Mouse (Mus musculus) heart, embryonic 11.5 days (tissue): ENCODE data around the gene Gnaq. TPM values are rescaled to one million over a fixed set of nuclear protein-coding genes. Genes with fewer than 3 reads are reported as not detected.

Experiments used
- ATAC-seq: fragments of 200-750 bp; cut with Nextera tagmentation; replicated peaks from 2 replicates; pipeline ENCODE4 v1.8.0; 2017; ENCODE audit warnings: moderate library complexity; ENCODE audit not compliant: insufficient number of reproducible peaks, low FRiP score, low TSS enrichment
- H3K27ac ChIP-seq: fragments of 300-500 bp; sonication (generic); 2 replicates; pipeline ENCODE4 v1.5.1; 2014; ENCODE audit warnings: mild to moderate bottlenecking, low read depth, low read length
- H3K27me3 ChIP-seq: fragments of 300-500 bp; sonication (generic); 2 replicates; pipeline ENCODE4 v1.6.1; 2014; ENCODE audit warnings: mild to moderate bottlenecking, low read length, mixed read lengths; ENCODE audit not compliant: control insufficient read depth, insufficient read depth
- H3K36me3 ChIP-seq: fragments of 300-500 bp; sonication (generic); 2 replicates; pipeline ENCODE4 v1.6.1; 2014; ENCODE audit warnings: mild to moderate bottlenecking, low read length, moderate library complexity, mixed read lengths; ENCODE audit not compliant: control insufficient read depth, insufficient read depth
- H3K4me1 ChIP-seq: fragments of 300-500 bp; sonication (generic); 2 replicates; pipeline ENCODE4 v1.6.1; 2014; ENCODE audit warnings: low read length; ENCODE audit not compliant: control insufficient read depth, insufficient read depth
- H3K4me2 ChIP-seq: fragments of 300-500 bp; sonication (generic); 2 replicates; pipeline ENCODE4 v1.6.1; 2014; ENCODE audit warnings: mild to moderate bottlenecking, moderate library complexity
- H3K4me3 ChIP-seq: fragments of 300-500 bp; sonication (generic); 2 replicates; pipeline ENCODE4 v1.5.1; 2014; ENCODE audit warnings: low read depth, low read length
- H3K9ac ChIP-seq: fragments of 300-500 bp; sonication (generic); 2 replicates; pipeline ENCODE4 v1.6.1; 2014; ENCODE audit warnings: mild to moderate bottlenecking, low read depth, low read length, moderate library complexity
- H3K9me3 ChIP-seq: fragments of 300-500 bp; sonication (generic); replicated peaks from 2 replicates; pipeline ENCODE4 v1.6.1; 2016; ENCODE audit warnings: low read length; ENCODE audit not compliant: control insufficient read depth
- WGBS: fragments of 180-500 bp; shearing (Covaris S2); extraction: QIAGEN DNeasy Blood & Tissue Kit; methylation state at CpG from one replicate; pipeline ENCODE4 v1.1.7; 2014; ENCODE audit not compliant: insufficient replicate concordance; 5-methylcytosine and 5-hydroxymethylcytosine counted together
- polyA plus RNA-seq: library from polyadenylated mRNA; unstranded; fragments of >200 nt; fragmentation: Nextera tagmentation; extraction: Ambion mirVana; gene quantifications from 2 replicates; pipeline ENCODE4 v1.2.1, GENCODE M21; 2014

Gene Gnaq
- polyA plus RNA-seq, 1 experiment from 2014 or later: 9.2 TPM

DNA sequence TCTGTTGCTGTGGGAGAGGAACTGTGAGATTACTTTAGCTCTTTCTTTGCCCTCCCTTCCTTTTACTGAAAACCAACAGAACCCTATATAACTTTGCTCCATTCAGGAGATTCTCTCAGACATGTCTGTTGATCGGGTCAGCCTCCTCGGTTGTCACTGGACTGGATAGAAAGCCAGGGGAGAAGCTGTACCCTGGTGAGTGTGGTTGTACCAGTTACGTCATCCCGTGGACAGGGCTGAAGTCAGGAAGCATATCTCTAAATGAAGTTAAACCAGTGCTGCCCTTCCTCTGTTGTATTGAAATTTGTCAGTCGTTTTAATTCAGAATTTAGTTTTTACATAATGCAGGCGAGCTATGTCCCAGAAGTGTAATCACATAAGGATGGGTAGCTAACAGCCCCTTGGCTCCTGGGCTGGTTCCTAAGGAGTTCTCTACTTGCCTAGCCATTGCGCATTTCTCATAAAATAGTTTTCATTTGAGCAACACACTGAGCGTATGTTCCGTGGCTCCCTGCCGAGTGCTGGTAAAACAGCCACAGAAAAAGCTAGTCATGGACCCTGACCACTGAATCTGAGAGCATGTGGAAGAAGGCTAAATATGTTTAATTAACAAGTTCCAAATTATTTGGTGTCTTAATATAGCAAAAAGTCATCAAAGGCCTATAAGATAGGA, 194.9 kb downstream of the Gnaq start:
- Histone ChIP-seq H3K9me3 (no peaks in the 10 kb centered on the region), H3K27ac (peak overlapping the region; percentile 5; the same call in 1 of the 2 replicates), H3K4me2 (no peak overlapping the region), H3K27me3 (no peaks in the 10 kb centered on the region), H3K4me3 (no peak overlapping the region), H3K4me1 (peaks cover 26% of the 10 kb centered on the region), H3K9ac (no peak overlapping the region), H3K36me3 (no peaks in the 10 kb centered on the region)
- no peak for ATAC-seq
- 80% methylated on average over 10 of the region's 10 CpGs for WGBS

GRCm38 (mm10) chr19:16328074-16328850, 195.6 kb downstream of the Gnaq start:
- H3K36me3 ChIP-seq: no peaks in the 10 kb centered on the region
- H3K27me3 ChIP-seq: no peaks in the 10 kb centered on the region
- WGBS: 59% methylated on average over 7 of the region's 7 CpGs
- H3K4me3 ChIP-seq: no peak overlapping the region
- no peak overlapping the region for H3K27ac ChIP-seq
- H3K4me1 ChIP-seq: peaks cover 26% of the 10 kb centered on the region
- no peak overlapping the region for H3K9ac ChIP-seq
- ATAC-seq: no peak
- no peaks in the 10 kb centered on the region for H3K9me3 ChIP-seq
- H3K4me2 ChIP-seq: no peak overlapping the region

GRCm38 (mm10) chr19:16329056-16329455, 196.4 kb downstream of the Gnaq start:
- Histone ChIP-seq H3K4me3 (no peak overlapping the region), H3K9ac (no peak overlapping the region), H3K9me3 (no peaks in the 10 kb centered on the region), H3K36me3 (no peaks in the 10 kb centered on the region), H3K27me3 (no peaks in the 10 kb centered on the region), H3K27ac (no peak overlapping the region), H3K4me2 (no peak overlapping the region), H3K4me1 (peaks cover 26% of the 10 kb centered on the region)
- ATAC-seq: no peak

GRCm38 (mm10) chr19:16329648-16330047, 197.0 kb downstream of the Gnaq start:
- no peak overlapping the region for H3K4me2 ChIP-seq
- no peak overlapping the region for H3K4me3 ChIP-seq
- no peak for ATAC-seq
- H3K36me3 ChIP-seq: no peaks in the 10 kb centered on the region
- H3K9me3 ChIP-seq: no peaks in the 10 kb centered on the region
- no peaks in the 10 kb centered on the region for H3K27me3 ChIP-seq
- H3K4me1 ChIP-seq: peaks cover 26% of the 10 kb centered on the region
- no peak overlapping the region for H3K27ac ChIP-seq
- 90% methylated on average over 6 of the region's 6 CpGs for WGBS
- no peak overlapping the region for H3K9ac ChIP-seq

DNA sequence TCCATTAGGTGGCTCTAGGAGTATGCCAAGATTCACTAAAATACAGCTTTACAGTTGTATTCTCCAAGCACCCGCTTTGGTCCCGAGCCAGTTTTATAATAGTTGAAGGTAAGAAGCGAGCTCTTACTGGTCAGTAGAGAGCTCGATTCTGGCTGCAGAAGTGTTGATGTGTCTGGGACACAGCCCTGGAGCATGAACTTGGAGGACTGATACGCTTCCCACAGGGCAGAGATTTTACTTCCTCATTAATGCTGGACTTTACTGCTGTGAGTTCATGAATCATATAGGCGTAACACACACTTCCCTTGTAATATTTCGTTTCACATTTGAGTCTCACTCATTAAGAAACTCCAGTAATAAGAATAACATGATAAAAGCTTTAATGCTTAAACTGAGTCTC, 197.5 kb downstream of the Gnaq start:
- Histone ChIP-seq H3K27ac (no peak overlapping the region), H3K36me3 (no peaks in the 10 kb centered on the region), H3K4me3 (no peak overlapping the region), H3K4me1 (peaks cover 25% of the 10 kb centered on the region), H3K27me3 (no peaks in the 10 kb centered on the region), H3K9ac (no peak overlapping the region), H3K9me3 (no peaks in the 10 kb centered on the region), H3K4me2 (no peak overlapping the region)
- WGBS: 63% methylated on average over 7 of the region's 7 CpGs
- ATAC-seq: no peak

DNA sequence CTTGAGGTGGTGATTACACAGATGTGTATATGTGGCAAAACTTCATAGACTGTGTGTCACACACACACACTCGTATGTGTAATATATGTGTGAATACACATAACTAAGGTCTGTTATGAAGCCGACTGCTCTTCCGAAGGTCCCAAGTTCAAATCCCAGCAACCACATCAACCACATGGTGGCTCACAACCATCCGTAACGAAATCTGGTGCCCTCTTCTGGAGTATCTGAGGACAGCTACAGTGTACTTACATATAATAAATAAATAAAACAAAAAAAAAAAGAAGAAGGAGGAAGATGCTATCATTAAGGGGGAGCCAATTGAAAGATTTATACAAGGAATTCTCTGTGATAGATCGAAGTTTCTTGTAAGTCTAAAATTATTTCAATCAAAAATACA, 198.4 kb downstream of the Gnaq start:
- H3K4me1 ChIP-seq: peaks cover 22% of the 10 kb centered on the region
- no peak overlapping the region for H3K4me2 ChIP-seq
- WGBS: 88% methylated on average over 6 of the region's 6 CpGs
- no peaks in the 10 kb centered on the region for H3K9me3 ChIP-seq
- H3K36me3 ChIP-seq: no peaks in the 10 kb centered on the region
- ATAC-seq: no peak
- H3K27me3 ChIP-seq: no peaks in the 10 kb centered on the region
- no peak overlapping the region for H3K9ac ChIP-seq
- H3K4me3 ChIP-seq: no peak overlapping the region
- H3K27ac ChIP-seq: no peak overlapping the region

DNA sequence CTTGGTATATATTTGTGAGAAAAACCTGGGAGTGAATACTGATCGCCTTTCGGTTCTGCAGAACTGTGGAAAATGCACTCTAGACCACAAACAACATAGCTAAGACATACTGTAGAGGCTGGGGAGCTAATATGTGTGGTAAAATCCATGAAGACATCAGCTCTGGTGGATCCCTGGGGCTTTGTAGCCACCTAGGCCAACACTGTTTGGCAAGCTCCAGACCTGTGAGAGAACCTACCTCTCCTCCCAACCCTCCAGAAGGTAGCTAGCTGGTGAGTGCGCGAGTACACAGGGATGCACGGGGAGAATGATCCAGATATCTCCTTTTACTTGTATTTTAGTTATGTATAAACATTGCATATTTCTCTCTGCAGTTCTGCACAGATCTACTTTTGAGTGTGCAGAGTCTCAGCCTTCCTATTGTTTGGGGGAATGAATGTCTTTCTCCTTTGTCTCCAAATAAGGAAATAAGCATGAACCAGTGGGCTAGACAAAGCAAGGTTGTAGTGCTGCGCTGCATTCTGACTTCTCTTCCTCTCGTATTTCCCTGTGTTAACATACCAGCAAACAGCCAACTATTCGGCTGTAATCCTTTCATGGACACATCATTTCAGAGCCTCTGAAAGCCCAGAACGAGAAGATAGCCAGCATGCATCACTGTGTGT, 205.4 kb downstream of the Gnaq start:
- ATAC-seq: no peak
- no peak overlapping the region for H3K27ac ChIP-seq
- H3K4me3 ChIP-seq: no peak overlapping the region
- no peaks in the 10 kb centered on the region for H3K9me3 ChIP-seq
- peaks cover 8% of the 10 kb centered on the region; the same call in 1 of the 2 replicates for H3K4me1 ChIP-seq
- H3K36me3 ChIP-seq: no peaks in the 10 kb centered on the region
- no peak overlapping the region for H3K9ac ChIP-seq
- 77% methylated on average over 9 of the region's 9 CpGs for WGBS
- H3K4me2 ChIP-seq: no peak overlapping the region
- no peaks in the 10 kb centered on the region for H3K27me3 ChIP-seq

DNA sequence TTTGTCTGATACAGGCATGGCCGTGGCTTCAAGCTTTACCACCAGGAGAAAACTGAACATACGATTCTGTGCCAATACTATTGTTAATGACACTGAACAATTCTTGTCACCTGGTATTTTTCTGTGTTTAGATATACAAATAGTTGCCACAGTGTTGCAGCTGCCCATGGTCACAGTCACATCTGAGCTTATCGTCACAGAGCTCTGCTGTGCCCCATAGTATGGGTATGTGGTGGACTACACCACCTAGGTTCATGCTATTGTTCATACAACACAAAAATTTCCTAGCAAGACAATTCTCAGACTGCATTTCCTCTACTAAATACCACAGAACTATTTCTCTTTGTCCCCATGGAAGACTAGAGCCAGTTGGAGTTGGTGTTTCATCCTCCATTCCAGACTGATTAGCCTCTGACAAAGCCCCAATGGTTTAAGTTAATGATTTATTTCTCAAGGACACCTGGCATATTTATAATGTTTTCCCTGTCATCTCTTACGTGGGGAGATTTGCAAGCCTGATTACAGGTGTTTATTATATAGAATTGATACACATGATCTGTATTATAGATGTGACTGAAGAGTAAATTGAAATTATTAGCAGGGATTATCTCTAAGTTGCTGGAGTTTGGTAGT, 207.4 kb downstream of the Gnaq start:
- Histone ChIP-seq H3K36me3 (no peaks in the 10 kb centered on the region), H3K27me3 (no peaks in the 10 kb centered on the region), H3K4me2 (no peak overlapping the region), H3K27ac (no peak overlapping the region), H3K4me3 (no peak overlapping the region), H3K9me3 (no peaks in the 10 kb centered on the region), H3K4me1 (peaks cover 8% of the 10 kb centered on the region; the same call in 1 of the 2 replicates), H3K9ac (no peak overlapping the region)
- 88% methylated on average over 4 of the region's 4 CpGs for WGBS
- ATAC-seq: no peak
